Mouse (Mus musculus) kidney, adult 9 months (tissue): ENCODE measurements around the gene Abcb6.

ENCODE experiments used
- DNase-seq: peaks from one replicate; pipeline ENCODE4 v3.0.0; 2022

Gene Abcb6

GRCm38 (mm10) chr1:75192452-75192851 lies 12.3 kb upstream of the Abcb6 start:
- peak; percentile 70 for DNase-seq

DNA sequence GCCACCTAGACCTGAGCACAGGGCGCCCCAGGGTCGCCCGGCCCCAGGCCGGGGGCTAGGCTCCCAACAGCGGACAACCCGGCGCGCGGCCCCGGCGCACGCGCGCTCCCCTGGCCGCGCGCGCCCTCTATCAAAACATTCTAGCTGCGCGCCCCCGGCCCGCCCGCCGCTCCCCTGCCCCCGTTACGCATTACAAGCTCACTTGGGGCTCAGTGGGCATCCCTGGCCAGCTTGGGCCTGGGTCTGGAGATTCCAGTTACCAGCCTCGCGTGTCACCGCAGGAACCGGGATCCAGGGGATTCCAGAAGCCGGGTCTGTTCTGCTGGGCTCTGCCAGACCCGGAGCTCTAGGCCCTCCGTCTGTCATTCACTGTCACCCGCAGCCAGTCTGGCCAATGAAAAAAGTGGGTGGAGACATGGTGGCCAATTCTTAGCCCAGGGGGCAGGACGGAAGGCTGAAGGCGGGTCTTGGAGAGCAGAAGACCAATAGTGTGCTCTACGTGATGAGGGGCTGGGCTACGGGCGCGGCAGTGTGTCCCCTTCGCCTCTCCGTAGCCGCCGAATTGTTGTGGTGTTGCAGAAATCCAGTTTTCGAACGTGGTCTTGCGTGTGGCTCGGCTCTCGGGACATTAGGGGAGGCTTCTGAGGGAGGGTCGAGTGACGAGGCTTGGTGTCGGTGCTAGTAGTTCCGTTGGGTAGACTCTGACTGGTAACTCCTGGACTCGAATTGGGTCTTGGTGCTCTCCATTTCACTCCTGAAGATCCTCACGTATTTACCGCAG lies 11.6 kb upstream of the Abcb6 start, which contains the start of the genes Ankzf1 and Atg9a:
Gene Ankzf1 (plus strand): TSS at position 530 of the 781 bp plus-strand sequence.
Gene Atg9a (minus strand): TSS at position 575 of the 781 bp plus-strand sequence.
- peak; percentile 99 for DNase-seq

GRCm38 (mm10) chr1:75191258-75191621 lies 11.0 kb upstream of the Abcb6 start:
- DNase-seq: peak; percentile 30

- no peak for DNase-seq
Measured at GRCm38 (mm10) chr1:75190577-75190976, 10.4 kb upstream of the Abcb6 start.

DNA sequence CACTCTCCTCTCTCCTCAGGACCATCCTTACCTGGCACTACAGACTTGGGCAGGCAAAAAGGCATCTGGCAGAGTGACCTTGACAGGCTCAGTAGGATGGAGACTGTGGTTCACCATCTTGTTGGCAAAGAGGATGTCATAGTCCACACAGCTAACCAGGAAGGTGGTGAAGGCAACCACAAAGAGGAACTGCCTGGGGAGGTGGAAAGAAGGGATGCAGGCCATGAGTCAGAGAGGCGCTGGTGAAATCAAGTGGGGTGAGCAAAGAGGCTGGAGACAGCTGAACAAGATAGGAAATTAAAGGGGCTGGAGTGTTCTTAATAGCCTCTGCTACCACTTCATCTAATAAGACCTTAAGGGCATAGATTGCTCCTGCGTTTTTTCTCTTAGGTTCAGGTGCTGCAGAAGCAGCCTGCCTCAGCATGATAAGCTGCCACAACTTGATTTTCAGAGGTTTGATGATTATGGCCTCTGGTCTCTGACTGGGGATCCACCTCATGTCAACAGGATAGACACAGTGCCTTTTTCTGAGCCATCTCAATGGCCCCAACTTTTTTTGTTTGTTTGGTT lies 7.8 kb upstream of the Abcb6 start:
- DNase-seq: no peak

- no peak for DNase-seq
Measured at GRCm38 (mm10) chr1:75187126-75187525, 6.9 kb upstream of the Abcb6 start.

GRCm38 (mm10) chr1:75185495-75185894 lies 5.3 kb upstream of the Abcb6 start:
- DNase-seq: no peak

DNA sequence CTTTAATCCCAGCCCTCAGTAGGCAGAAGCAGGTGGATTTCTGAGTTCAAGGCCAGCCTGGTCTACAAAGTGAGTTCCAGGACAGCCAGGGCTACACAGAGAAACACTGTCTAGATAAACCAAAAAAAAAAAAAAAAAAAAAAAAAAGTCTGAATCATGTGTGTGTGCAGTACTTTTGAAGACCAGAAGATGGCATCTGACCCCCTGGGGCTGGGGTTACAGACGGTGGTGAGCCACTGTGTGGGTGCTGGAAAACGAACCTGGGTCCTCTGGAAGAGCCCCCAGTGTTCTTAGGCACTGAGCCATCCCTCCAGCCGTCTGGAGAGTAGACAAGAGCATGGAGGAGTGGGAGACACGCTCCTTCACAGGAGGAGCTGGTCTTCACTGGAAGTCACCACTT lies 2.0 kb upstream of the Abcb6 start:
- no peak for DNase-seq

- DNase-seq: no peak
Measured at GRCm38 (mm10) chr1:75181377-75181870, 1.2 kb upstream of the Abcb6 start.

- DNase-seq: no peak
Measured at GRCm38 (mm10) chr1:75180741-75181140, 549 bp upstream of the Abcb6 start.

- peak; percentile 65 for DNase-seq
Measured at GRCm38 (mm10) chr1:75179334-75180104, 673 bp downstream of the Abcb6 start.

- peak; percentile 99 for DNase-seq
Measured at GRCm38 (mm10) chr1:75168472-75169464, 11.4 kb downstream of the Abcb6 start, which contains the start of gene Zfand2b. Gene Zfand2b, plus strand, starts transcription at chr1:75168646.

GRCm38 (mm10) chr1:75168093-75168471 lies 12.1 kb downstream of the Abcb6 start:
- no peak for DNase-seq

DNA sequence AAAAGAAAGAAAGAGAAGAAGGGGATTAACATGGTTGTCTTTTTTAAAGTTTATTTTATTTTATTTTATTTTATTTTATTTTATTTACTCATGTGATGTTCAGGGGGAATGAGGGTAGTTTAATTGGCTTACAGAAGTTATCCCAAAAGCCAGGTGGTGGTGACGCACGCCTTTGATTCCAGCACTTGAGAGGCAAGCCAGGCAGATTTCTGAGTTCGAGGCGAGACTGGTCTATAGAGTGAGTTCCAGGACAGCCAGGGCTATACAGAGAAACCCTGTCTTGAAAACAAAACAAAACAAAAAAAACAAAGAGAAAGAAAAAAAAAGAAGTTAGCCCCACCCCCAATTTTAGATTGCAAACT lies 20.0 kb downstream of the Abcb6 start:
- no peak for DNase-seq

DNA sequence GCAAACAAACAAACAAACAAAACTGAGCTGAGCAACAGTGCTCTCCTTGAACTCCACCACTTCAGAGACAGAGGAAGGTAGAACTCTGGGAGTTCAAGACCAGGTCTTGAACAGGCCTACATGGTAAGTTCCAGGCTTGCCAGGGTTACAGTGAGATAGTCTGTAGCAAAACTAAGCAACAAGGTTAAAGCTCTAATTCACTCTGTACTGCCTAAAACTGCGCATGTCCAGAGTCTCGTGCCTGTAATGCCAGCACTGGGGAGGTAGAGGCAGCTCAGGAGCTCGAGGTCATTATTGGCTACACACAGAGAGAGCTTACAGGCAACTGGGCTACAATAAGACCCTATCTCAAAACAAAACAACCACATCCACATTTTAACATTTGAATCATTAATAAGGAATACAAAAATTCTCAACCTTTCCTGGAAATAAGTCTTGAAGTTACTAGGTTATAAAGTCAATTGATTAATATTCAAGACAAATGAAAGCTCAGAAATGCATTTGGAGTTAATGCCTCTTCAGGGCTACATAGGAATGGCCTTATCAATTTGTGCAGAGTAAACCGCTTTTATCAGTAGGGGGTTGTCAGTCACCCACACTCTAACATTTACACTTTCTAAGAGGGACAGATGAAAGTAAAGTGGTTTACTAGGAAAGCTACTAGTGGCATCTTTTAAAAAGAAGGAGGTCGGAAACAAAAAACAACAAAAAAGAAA lies 20.5 kb downstream of the Abcb6 start:
- DNase-seq: no peak

- no peak for DNase-seq
Measured at GRCm38 (mm10) chr1:75158990-75159389, 21.2 kb downstream of the Abcb6 start.

DNA sequence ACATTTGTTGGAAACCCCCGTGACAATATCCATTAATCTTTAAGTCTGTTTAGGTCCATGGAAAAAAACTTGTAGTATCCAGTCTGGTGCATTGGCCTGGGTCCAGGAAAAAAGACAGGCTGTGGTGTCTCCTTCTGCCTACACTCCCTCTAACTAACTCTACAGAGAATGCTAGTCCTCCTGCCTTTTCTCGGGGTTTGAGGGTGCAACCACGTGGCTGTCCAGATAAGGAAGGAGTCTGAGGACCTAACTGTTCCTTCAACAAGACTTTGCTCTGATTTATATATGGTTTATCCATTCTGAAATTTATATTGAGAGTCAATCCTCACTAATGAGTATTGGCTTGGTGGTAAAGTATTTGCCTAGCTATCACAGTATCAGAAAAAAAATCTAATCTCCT lies 24.4 kb downstream of the Abcb6 start:
- no peak for DNase-seq

DNA sequence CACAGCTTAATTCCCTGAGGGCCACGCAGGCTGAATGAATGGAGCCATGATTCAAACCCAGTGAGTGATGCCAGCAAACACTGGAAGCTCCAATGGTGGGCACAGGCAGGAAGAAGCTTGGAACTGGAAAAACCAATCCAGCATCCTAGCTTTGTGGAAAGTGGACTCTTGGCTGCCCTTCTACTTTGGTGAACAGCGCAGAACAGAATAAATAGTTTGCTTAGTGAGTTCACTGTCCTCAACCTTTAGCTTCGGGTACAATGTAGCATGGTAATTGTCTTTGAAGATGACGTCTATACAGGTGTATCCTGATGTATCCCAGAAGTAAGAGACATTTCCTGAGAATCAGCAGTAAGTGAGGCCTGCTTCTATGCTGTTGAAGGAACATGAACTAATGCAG lies 31.5 kb downstream of the Abcb6 start:
- DNase-seq: peak; percentile 60

- DNase-seq: peak; percentile 78
Measured at GRCm38 (mm10) chr1:75147411-75148135, 32.6 kb downstream of the Abcb6 start.

DNA sequence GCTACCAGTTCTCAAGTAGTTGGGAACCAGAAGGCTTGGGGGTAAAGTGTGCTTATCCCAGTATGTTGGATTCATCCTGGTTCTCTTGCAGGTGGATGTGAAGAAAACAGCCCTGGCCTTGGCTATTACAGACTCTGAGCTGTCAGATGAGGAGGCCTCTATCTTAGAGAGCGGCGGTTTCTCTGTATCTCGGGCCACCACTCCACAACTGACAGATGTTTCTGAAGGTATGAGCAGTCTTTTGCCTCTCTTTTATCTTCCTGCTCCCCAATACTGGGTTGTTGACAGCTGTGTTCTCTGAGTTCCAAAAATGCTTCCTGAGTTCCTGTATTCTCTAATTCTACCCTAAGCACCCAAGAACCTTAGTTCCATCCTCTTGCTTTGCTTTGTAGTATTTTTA lies 34.6 kb downstream of the Abcb6 start:
- DNase-seq: no peak
